Mouse (Mus musculus): ENCODE measurements around the gene Med28.
A peak's percentile ranks its signal among the peaks of the same experiment; 100 is the strongest.

Gene Med28

GRCm38 (mm10) chr5:45512908-45513307 lies 7.1 kb upstream of the Med28 start:
- DNase-seq (ENCODE audit: low read depth, low spot score): no peak

- DNase-seq (ENCODE audit: low read depth, low spot score): no peak
Observed at GRCm38 (mm10) chr5:45513511-45513910, 6.5 kb upstream of the Med28 start.

GRCm38 (mm10) chr5:45514599-45514998 lies 5.4 kb upstream of the Med28 start:
- DNase-seq (ENCODE audit: low read depth, low spot score): no peak

GRCm38 (mm10) chr5:45515151-45515743 lies 4.8 kb upstream of the Med28 start:
- no peak for DNase-seq (ENCODE audit: low read depth, low spot score)

GRCm38 (mm10) chr5:45520809-45521110 lies 731 bp downstream of the Med28 start:
- no peak for DNase-seq (ENCODE audit: low read depth, low spot score)

- no peak for DNase-seq (ENCODE audit: low read depth, low spot score)
Observed at GRCm38 (mm10) chr5:45521601-45522000, 1.6 kb downstream of the Med28 start.

GRCm38 (mm10) chr5:45525101-45525500 lies 5.1 kb downstream of the Med28 start:
- no peak for DNase-seq (ENCODE audit: low read depth, low spot score)

GRCm38 (mm10) chr5:45526338-45526737 lies 6.3 kb downstream of the Med28 start:
- DNase-seq (ENCODE audit: low read depth, low spot score): no peak

- no peak for DNase-seq (ENCODE audit: low read depth, low spot score)
Observed at GRCm38 (mm10) chr5:45529696-45530095, 9.7 kb downstream of the Med28 start.

- no peak for DNase-seq (ENCODE audit: low read depth, low spot score)
Observed at GRCm38 (mm10) chr5:45534319-45535098, 14.5 kb downstream of the Med28 start.

GRCm38 (mm10) chr5:45535177-45535576 lies 15.1 kb downstream of the Med28 start:
- DNase-seq (ENCODE audit: low read depth, low spot score): no peak

- no peak for DNase-seq (ENCODE audit: low read depth, low spot score)
Observed at GRCm38 (mm10) chr5:45539502-45539901, 19.5 kb downstream of the Med28 start.

- no peak for DNase-seq (ENCODE audit: low read depth, low spot score)
Observed at GRCm38 (mm10) chr5:45543374-45543773, 23.3 kb downstream of the Med28 start.

GRCm38 (mm10) chr5:45549586-45549985 lies 29.6 kb downstream of the Med28 start:
- no peak for DNase-seq (ENCODE audit: low read depth, low spot score)

GRCm38 (mm10) chr5:45564054-45564453 lies 44.0 kb downstream of the Med28 start:
- no peak for DNase-seq (ENCODE audit: low read depth, low spot score)

- no peak for DNase-seq (ENCODE audit: low read depth, low spot score)
Observed at GRCm38 (mm10) chr5:45565829-45566228, 45.8 kb downstream of the Med28 start.

GRCm38 (mm10) chr5:45572816-45573215 lies 52.8 kb downstream of the Med28 start:
- no peak for DNase-seq (ENCODE audit: low read depth, low spot score)

GRCm38 (mm10) chr5:45576716-45577115 lies 56.7 kb downstream of the Med28 start:
- no peak for DNase-seq (ENCODE audit: low read depth, low spot score)

- DNase-seq (ENCODE audit: low read depth, low spot score): peak; percentile 2
Observed at GRCm38 (mm10) chr5:45577376-45577775, 57.3 kb downstream of the Med28 start.
